In genomic region chr17:24761121-24761520, GRCm38 (mm10) we compare ENCODE assay signal across 24 mouse cellular contexts. TPM values are rescaled to one million over a fixed set of nuclear protein-coding genes. Genes with fewer than 3 reads are reported as not detected.
DNase-seq lines count a peak whose midpoint lies in the region; ATAC-seq and TF ChIP-seq lines count a peak whose summit lies in the region.
"Had no signal": no experiment of that assay in that cellular context is flagged by ENCODE, and none has a peak within 500 bp of the region (broad histone marks: within the 10 kb centered on the region; RNA-seq: fewer than 3 reads in every experiment).

No protein-coding gene starts in this region.

- H3K27me3 ChIP-seq in kidney, postnatal 0 days (ENCODE audit: insufficient read depth, low read length), result no peaks in the 10 kb centered on the region
- H3K27me3 ChIP-seq in embryonic facial prominence, embryonic 13.5 days, result no peaks in the 10 kb centered on the region
- H3K27me3 ChIP-seq in limb, embryonic 14.5 days (ENCODE audit: control insufficient read depth, insufficient read depth, low read length), result no peaks in the 10 kb centered on the region

- peak; percentile 79 for DNase-seq in kidney, postnatal 0 days (ENCODE audit: low spot score)
- no peak for DNase-seq in kidney, postnatal 14 days
- no peak for DNase-seq in ES-E14 (ENCODE audit: low read depth, low spot score)
- peak; percentile 38 for DNase-seq in limb, embryonic 14.5 days (ENCODE audit: low spot score)
- DNase-seq in cerebellum, adult 11-12 months, result no peak
- no peak for DNase-seq in left cerebral cortex, postnatal 4 days
- DNase-seq: adrenal gland, adult 2 months; cerebellum, adult 11 months; cerebellum, postnatal 25 days; gastrocnemius, postnatal 14 days; lung, adult 2 months; right cerebral cortex, postnatal 4 days; thymus, postnatal 4 days had no signal

- H3K4me2 ChIP-seq in kidney, postnatal 0 days (ENCODE audit: low read length), result no peak overlapping the region
- no peak overlapping the region for H3K4me2 ChIP-seq in embryonic facial prominence, embryonic 13.5 days
- no peak overlapping the region for H3K4me2 ChIP-seq in limb, embryonic 14.5 days (replicated peaks; ENCODE audit: low read depth, low read length, severe bottlenecking)
- H3K4me2 ChIP-seq: forebrain, embryonic 12.5 days; midbrain, embryonic 11.5 days; neural tube, embryonic 13.5 days had no signal

- H3K4me1 ChIP-seq in kidney, postnatal 0 days (replicated peaks; ENCODE audit: insufficient read depth, low read length), result peaks cover 21% of the 10 kb centered on the region
- H3K4me1 ChIP-seq in ES-E14 (ENCODE audit: control insufficient read depth in 2 of 2, insufficient read depth in 2 of 2, low read length in 2 of 2, poor library complexity in 1 of 2), result peaks cover 2 to 7% of the 10 kb centered on the region in 2 experiments; a peak in 2 of 4 replicates
- H3K4me1 ChIP-seq in embryonic facial prominence, embryonic 13.5 days, result peaks cover 51% of the 10 kb centered on the region
- H3K4me1 ChIP-seq in limb, embryonic 14.5 days (ENCODE audit: control insufficient read depth, insufficient read depth, low read length), result peaks cover 11% of the 10 kb centered on the region; the same call in 1 of the 2 replicates
- H3K4me1 ChIP-seq: neural tube, embryonic 13.5 days had no signal

- peak; percentile 55 for ATAC-seq in kidney, postnatal 0 days (replicated peaks; ENCODE audit: low FRiP score, low read depth)
- ATAC-seq in embryonic facial prominence, embryonic 13.5 days (ENCODE audit: insufficient number of reproducible peaks, insufficient read depth, low FRiP score, low TSS enrichment, low read depth), result no peak
- ATAC-seq in limb, embryonic 14.5 days (ENCODE audit: low FRiP score, low read depth), result 0 out of 2 replicates have a peak, but pooled peaks have one; percentile 30

- H3K4me3 ChIP-seq in kidney, postnatal 0 days (replicated peaks; ENCODE audit: low read depth, low read length), result no peak overlapping the region
- H3K4me3 ChIP-seq in ES-E14 (ENCODE audit: insufficient read depth in 1 of 2, low read depth in 1 of 2, low read length in 2 of 2, poor library complexity in 1 of 2, severe bottlenecking in 1 of 2), result peak overlapping the region in 1 of 2 experiments; percentile 9; a peak in 1 of 4 replicates
- no peak overlapping the region for H3K4me3 ChIP-seq in embryonic facial prominence, embryonic 13.5 days
- H3K4me3 ChIP-seq in limb, embryonic 14.5 days (replicated peaks; ENCODE audit: low read length), result no peak overlapping the region
- H3K4me3 ChIP-seq: forebrain, embryonic 12.5 days; neural tube, embryonic 13.5 days had no signal

- no peak overlapping the region for H3K9ac ChIP-seq in kidney, postnatal 0 days (ENCODE audit: low read depth, low read length)
- 0 out of 2 replicates have a peak overlapping the region, but pooled peaks have one; percentile 21 for H3K9ac ChIP-seq in ES-E14 (ENCODE audit: insufficient read depth, low read depth, low read length, poor library complexity, severe bottlenecking)
- no peak overlapping the region for H3K9ac ChIP-seq in embryonic facial prominence, embryonic 13.5 days
- H3K9ac ChIP-seq in limb, embryonic 14.5 days (ENCODE audit: low read depth, low read length, severe bottlenecking), result no peak overlapping the region
- H3K9ac ChIP-seq: forebrain, embryonic 12.5 days; neural tube, embryonic 13.5 days had no signal

- in situ Hi-C loops in ES-E14 (cut with MboI; ENCODE audit: low sequenced_read_pairs in 2 of 2, unreplicated experiment in 2 of 2), result no loop called here

- TF ChIP-seq POLR2A in limb, embryonic 14.5 days (IDR thresholded peaks at IDR 0.05; ENCODE audit: borderline replicate concordance, extremely low read depth, insufficient read depth, insufficient read length), result no peak

- 34% methylated on average over 5 of the region's 5 CpGs for WGBS in kidney, postnatal 0 days
- 31% methylated on average over 5 of the region's 5 CpGs for WGBS in embryonic facial prominence, embryonic 13.5 days
- WGBS in limb, embryonic 14.5 days, result 16% methylated on average over 5 of the region's 5 CpGs

- peak; percentile 42; the same call in 1 of the 2 replicates for TF ChIP-seq CTCF in kidney, postnatal 0 days (IDR thresholded peaks at IDR 0.05; ENCODE audit: low read depth)

- H3K27ac ChIP-seq in kidney, postnatal 0 days, result peak overlapping the region; percentile 14; the same call in 1 of the 2 replicates
- no peak overlapping the region for H3K27ac ChIP-seq in ES-E14 (ENCODE audit: insufficient read depth, low read depth, low read length, poor library complexity, severe bottlenecking)
- peak overlapping the region; percentile 44 for H3K27ac ChIP-seq in embryonic facial prominence, embryonic 13.5 days
- 0 out of 2 replicates have a peak overlapping the region, but pooled peaks have one; percentile 20 for H3K27ac ChIP-seq in limb, embryonic 14.5 days (replicated peaks; ENCODE audit: low read depth, low read length)
- H3K27ac ChIP-seq: forebrain, embryonic 12.5 days; neural tube, embryonic 13.5 days had no signal

- H3K36me3 ChIP-seq in kidney, postnatal 0 days (ENCODE audit: insufficient read depth, low read length), result no peaks in the 10 kb centered on the region
- no peaks in the 10 kb centered on the region for H3K36me3 ChIP-seq in ES-E14 (ENCODE audit: control insufficient read depth, insufficient read depth, low read length, poor library complexity, severe bottlenecking)
- no peaks in the 10 kb centered on the region for H3K36me3 ChIP-seq in embryonic facial prominence, embryonic 13.5 days
- H3K36me3 ChIP-seq in limb, embryonic 14.5 days (ENCODE audit: control insufficient read depth, insufficient read depth, low read length), result no peaks in the 10 kb centered on the region
- H3K36me3 ChIP-seq: forebrain, embryonic 12.5 days; G1E; neural tube, embryonic 13.5 days had no signal

- intact Hi-C loops in left cerebral cortex, postnatal 4 days (cut with DNase I), result no loop called here

- no peaks in the 10 kb centered on the region for H3K9me3 ChIP-seq in kidney, postnatal 0 days (replicated peaks; ENCODE audit: low read length)
- no peaks in the 10 kb centered on the region for H3K9me3 ChIP-seq in ES-E14 (ENCODE audit: control insufficient read depth, insufficient read depth, low read depth, low read length)
- H3K9me3 ChIP-seq in embryonic facial prominence, embryonic 13.5 days, result no peaks in the 10 kb centered on the region
- H3K9me3 ChIP-seq in limb, embryonic 14.5 days (ENCODE audit: control insufficient read depth, low read length), result no peaks in the 10 kb centered on the region
- H3K9me3 ChIP-seq: forebrain, embryonic 12.5 days; G1E; neural tube, embryonic 13.5 days had no signal

TF ChIP-seq in ES-E14, 5 proteins besides CTCF, POLR2A, EP300 and RAD21:
- TF ChIP-seq HCFC1 (IDR thresholded peaks at IDR 0.05; ENCODE audit: borderline replicate concordance, insufficient read depth, low read length) (no peak), ZNF384 (IDR thresholded peaks at IDR 0.05; ENCODE audit: low read depth, low read length) (no peak), ZC3H11A (IDR thresholded peaks at IDR 0.05; ENCODE audit: borderline replicate concordance, low read depth, low read length) (no peak), CHD2 (IDR thresholded peaks at IDR 0.05; ENCODE audit: low read depth, low read length) (no peak), MAFK (IDR thresholded peaks at IDR 0.05; ENCODE audit: insufficient read depth, low read depth, low read length) (no peak)

RNA-seq across cellular contexts. Expression of gene Hs3st6, which starts 8.3 kb away (rescaled TPM):
- 33.0 and 38.6 TPM in 2 replicates for polyA plus RNA-seq in kidney, postnatal 0 days (2015; fragmentation: Nextera tagmentation; extraction: Ambion mirVana)
- total RNA-seq in ES-E14 (2012; rRNA removed), result 1.6 and 2.3 TPM in 2 replicates
- 17.9 and 21.6 TPM in 2 replicates for polyA plus RNA-seq in embryonic facial prominence, embryonic 13.5 days (2015; fragmentation: Nextera tagmentation; extraction: Ambion mirVana)
- polyA plus RNA-seq in limb, embryonic 14.5 days (2012; rRNA removed), result 5.3 and 8.7 TPM in 2 replicates
- polyA plus RNA-seq in limb, embryonic 14.5 days (2014; fragmentation: Nextera tagmentation; extraction: Ambion mirVana), result 4.9 and 5.6 TPM in 2 replicates
- total RNA-seq in left cerebral cortex, postnatal 4 days (2021), result not detected
- total RNA-seq: G1E; gastrocnemius, postnatal 14 days; heart, adult 8-10 months had no signal
- polyA plus RNA-seq: C2C12, G1E had no signal

RNA-seq across cellular contexts. Expression of gene Msrb1, which starts 24.7 kb away (rescaled TPM):
- 45.8 and 48.6 TPM in 2 replicates for polyA plus RNA-seq in kidney, postnatal 0 days (2015; fragmentation: Nextera tagmentation; extraction: Ambion mirVana)
- total RNA-seq in ES-E14 (2012; rRNA removed), result 23.5 and 30.2 TPM in 2 replicates
- polyA plus RNA-seq in embryonic facial prominence, embryonic 13.5 days (2015; fragmentation: Nextera tagmentation; extraction: Ambion mirVana), result 27.8 and 27.9 TPM in 2 replicates
- polyA plus RNA-seq in limb, embryonic 14.5 days (2012; rRNA removed), result 36.2 and 44.1 TPM in 2 replicates
- polyA plus RNA-seq in limb, embryonic 14.5 days (2014; fragmentation: Nextera tagmentation; extraction: Ambion mirVana), result 29.8 and 29.9 TPM in 2 replicates
- 10 to 100 TPM; 36.6 to 42.7 TPM for total RNA-seq in left cerebral cortex, postnatal 4 days (2021)

RNA-seq across cellular contexts. Expression of gene Rpl3l, which starts 33.5 kb away (rescaled TPM):
- polyA plus RNA-seq in kidney, postnatal 0 days (2015; fragmentation: Nextera tagmentation; extraction: Ambion mirVana), result 0.36 and 0.38 TPM in 2 replicates
- total RNA-seq in ES-E14 (2012; rRNA removed), result 0.16 and 0.67 TPM in 2 replicates
- polyA plus RNA-seq in embryonic facial prominence, embryonic 13.5 days (2015; fragmentation: Nextera tagmentation; extraction: Ambion mirVana), result not detected in 2 replicates
- not detected in 2 replicates for polyA plus RNA-seq in limb, embryonic 14.5 days (2012; rRNA removed)
- polyA plus RNA-seq in limb, embryonic 14.5 days (2014; fragmentation: Nextera tagmentation; extraction: Ambion mirVana), result 0.19 TPM in 1 of 2 replicates, not detected in the other
- not detected for total RNA-seq in left cerebral cortex, postnatal 4 days (2021)
- total RNA-seq: G1E had no signal
- polyA plus RNA-seq: adrenal gland, adult 2 months; forebrain, embryonic 12.5 days; G1E; hindbrain, embryonic 11.5 days; midbrain, embryonic 11.5 days; neural tube, embryonic 13.5 days had no signal

RNA-seq across cellular contexts. Expression of gene Ndufb10, which starts 36.8 kb away (rescaled TPM):
- polyA plus RNA-seq in kidney, postnatal 0 days (2015; fragmentation: Nextera tagmentation; extraction: Ambion mirVana), result 417 and 419 TPM in 2 replicates
- total RNA-seq in ES-E14 (2012; rRNA removed), result 147 and 191 TPM in 2 replicates
- 217 and 229 TPM in 2 replicates for polyA plus RNA-seq in embryonic facial prominence, embryonic 13.5 days (2015; fragmentation: Nextera tagmentation; extraction: Ambion mirVana)
- polyA plus RNA-seq in limb, embryonic 14.5 days (2012; rRNA removed), result 178 and 192 TPM in 2 replicates
- 235 and 237 TPM in 2 replicates for polyA plus RNA-seq in limb, embryonic 14.5 days (2014; fragmentation: Nextera tagmentation; extraction: Ambion mirVana)
- total RNA-seq in left cerebral cortex, postnatal 4 days (2021), result 100 to 1,000 TPM; 130 to 145 TPM

RNA-seq across cellular contexts. Expression of gene Meiob, which starts 43.0 kb away (rescaled TPM):
- 0.23 and 0.47 TPM in 2 replicates for polyA plus RNA-seq in kidney, postnatal 0 days (2015; fragmentation: Nextera tagmentation; extraction: Ambion mirVana)
- 0.13 and 0.42 TPM in 2 replicates for total RNA-seq in ES-E14 (2012; rRNA removed)
- polyA plus RNA-seq in embryonic facial prominence, embryonic 13.5 days (2015; fragmentation: Nextera tagmentation; extraction: Ambion mirVana), result 0.19 TPM in 1 of 2 replicates, not detected in the other
- not detected in 2 replicates for polyA plus RNA-seq in limb, embryonic 14.5 days (2012; rRNA removed)
- not detected in 2 replicates for polyA plus RNA-seq in limb, embryonic 14.5 days (2014; fragmentation: Nextera tagmentation; extraction: Ambion mirVana)
- total RNA-seq in left cerebral cortex, postnatal 4 days (2021), result not detected
- total RNA-seq: gastrocnemius, postnatal 14 days; layer of hippocampus, postnatal 25 days; left cerebral cortex, postnatal 36 days had no signal
- polyA plus RNA-seq: adrenal gland, adult 2 months; C2C12; forebrain, embryonic 12.5 days; heart, postnatal 0 days; hindbrain, embryonic 11.5 days; lung, adult 2 months; midbrain, embryonic 11.5 days; neural tube, embryonic 13.5 days had no signal

Comparison
In these comparisons a context has a peak if more than half of its experiments do, and no peak if none do; other contexts are left out.
1. DNase-seq: peak in kidney, postnatal 0 days (single experiment) and limb, embryonic 14.5 days (single experiment); none in kidney, postnatal 14 days (single experiment), ES-E14 (single experiment), cerebellum, adult 11-12 months (single experiment) and left cerebral cortex, postnatal 4 days (single experiment).